Mouse (Mus musculus) bone marrow macrophage, adult 2 months (primary cell): ENCODE measurements around the gene Socs3.

Experiments
- CTCF ChIP-seq: IDR thresholded peaks from 2 replicates; pipeline ENCODE4 v1.5.1; 2012; ENCODE audit warnings: low read depth, mild to moderate bottlenecking, low read length, moderate library complexity
- POLR2A ChIP-seq: IDR thresholded peaks from 2 replicates; pipeline ENCODE4 v1.6.1; 2012; ENCODE audit warnings: mild to moderate bottlenecking, low read depth, low read length, borderline replicate concordance

DNA sequence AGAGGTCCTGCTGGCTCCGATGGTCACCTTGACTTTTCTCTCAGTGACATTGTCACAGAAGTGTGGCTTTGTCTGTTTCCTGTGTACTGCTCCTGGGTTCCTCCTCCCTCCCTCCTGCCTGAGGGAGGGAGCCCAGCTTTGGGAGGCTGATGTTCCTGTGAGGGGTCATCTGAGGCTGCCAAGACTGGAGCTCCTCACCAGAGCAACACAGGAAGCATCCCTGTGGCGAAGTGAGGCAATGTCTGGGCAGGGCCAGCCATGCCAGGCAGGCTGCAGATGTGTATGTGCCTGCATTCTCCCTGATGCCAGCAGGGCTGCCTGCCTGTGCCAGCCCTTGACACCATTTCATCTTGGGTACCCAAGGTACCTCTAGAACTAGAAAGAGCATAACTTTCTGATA is 15.8 kb downstream of the Socs3 start:
- TF ChIP-seq CTCF (no peak), POLR2A (no peak)
